Mouse (Mus musculus): ENCODE results near the gene Slc36a4. TPM values are rescaled to one million over a fixed set of nuclear protein-coding genes. Genes with fewer than 3 reads are reported as not detected.

Gene Slc36a4
- 60.1 and 74.4 TPM in 2 replicates for total RNA-seq (2014; rRNA removed)
- polyA plus RNA-seq (2015; fragmentation: Nextera tagmentation; extraction: Ambion mirVana) = 34.4 and 36.9 TPM in 2 replicates

DNA sequence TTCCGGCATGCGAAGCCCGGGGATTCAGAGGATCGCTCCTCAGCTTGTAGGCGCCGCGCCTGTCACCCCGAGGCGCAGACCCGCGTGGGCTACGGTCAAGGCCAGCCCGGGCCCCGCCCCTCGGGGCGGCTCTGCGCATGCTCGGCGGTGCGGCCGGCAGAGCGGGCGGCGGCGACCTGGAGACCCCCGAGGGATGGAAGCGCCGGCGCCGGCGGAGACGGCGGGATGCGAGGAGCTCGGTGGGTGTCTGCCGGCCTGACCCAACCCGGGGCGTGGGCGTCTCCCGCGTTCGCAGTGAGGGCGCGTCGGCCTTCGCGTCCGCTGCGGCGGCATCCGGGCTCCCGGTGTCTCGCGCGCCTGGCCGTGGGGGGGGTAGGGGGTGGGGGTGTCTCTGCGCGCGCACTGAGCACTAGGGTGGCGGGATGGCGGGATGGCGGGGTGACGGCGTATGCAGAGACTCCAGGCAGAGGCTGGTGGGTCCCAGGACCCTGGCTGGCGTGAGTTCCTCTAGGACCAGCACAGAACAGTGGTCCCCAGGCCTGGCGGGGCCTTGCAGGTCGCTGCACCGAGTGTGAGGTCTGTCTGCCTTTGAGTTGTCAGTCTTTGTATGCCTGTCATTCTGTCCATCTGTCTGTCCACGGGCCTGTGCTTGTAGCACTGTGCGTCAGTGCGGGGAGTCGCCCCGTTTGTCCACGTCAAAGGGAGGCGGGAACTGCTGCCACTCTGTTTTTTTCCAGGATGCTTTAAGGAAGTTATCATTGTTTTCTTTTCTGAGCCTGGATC, at the start of gene Slc36a4:
Gene Slc36a4, plus strand, starts transcription at position 140 of the 783 bp plus-strand sequence.
- Histone ChIP-seq H3K9ac (replicated peaks; ENCODE audit: low read length, poor library complexity, severe bottlenecking) (peak within 1 kb of the TSS; percentile 87), H3K9me3 (ENCODE audit: low read length) (no peaks in the 10 kb centered on the region), H3K27me3 (ENCODE audit: insufficient read depth, low read length) (no peaks in the 10 kb centered on the region), H3K4me2 (ENCODE audit: low read depth, low read length, poor library complexity, severe bottlenecking) (peak within 1 kb of the TSS; percentile 83), H3K4me1 (ENCODE audit: insufficient read depth, low read length) (peaks cover 9% of the 10 kb centered on the region; the same call in 1 of the 2 replicates), H3K27ac (ENCODE audit: low read depth, low read length) (peak within 1 kb of the TSS; percentile 91), H3K4me3 (ENCODE audit: low read depth, low read length) (peak within 1 kb of the TSS; percentile 70), H3K36me3 (ENCODE audit: insufficient read depth, low read length) (no peaks in the 10 kb centered on the region)
- TF ChIP-seq CTCF (IDR thresholded peaks at IDR 0.05) = no peak
- peak; percentile 77 for DNase-seq (ENCODE audit: low spot score)
- ATAC-seq (ENCODE audit: low FRiP score) = peak; percentile 92
- under 1% methylated on average over 72 of the region's 75 CpGs for WGBS

DNA sequence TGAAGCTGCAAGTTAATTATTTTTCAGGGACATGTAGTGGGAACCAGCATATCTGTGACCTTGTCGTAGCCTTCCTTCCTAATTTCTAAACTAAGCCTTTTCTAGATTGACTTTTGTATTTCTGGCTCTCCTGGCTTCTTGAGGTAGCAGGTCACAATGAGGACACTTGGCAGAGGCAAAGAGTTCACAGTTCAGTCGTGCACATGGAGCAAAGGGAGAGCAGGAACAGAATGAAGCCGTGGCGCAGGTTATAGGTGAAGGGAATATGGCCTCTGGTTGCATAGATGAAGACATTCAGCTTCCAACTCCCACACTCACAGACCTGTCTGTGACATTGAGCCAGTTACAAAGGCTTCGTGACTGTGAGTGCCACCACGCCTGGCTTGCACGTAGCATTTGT, 44.9 kb upstream of the Slc36a4 start:
- 86% methylated on average over 7 of the region's 7 CpGs for WGBS
- TF ChIP-seq CTCF (IDR thresholded peaks at IDR 0.05) = no peak
- H3K4me1 ChIP-seq (ENCODE audit: insufficient read depth, low read length) = no peaks in the 10 kb centered on the region
- H3K4me3 ChIP-seq (ENCODE audit: low read depth, low read length) = no peak overlapping the region
- no peak overlapping the region for H3K27ac ChIP-seq (ENCODE audit: low read depth, low read length)
- H3K9me3 ChIP-seq (ENCODE audit: low read length) = no peaks in the 10 kb centered on the region
- no peaks in the 10 kb centered on the region for H3K27me3 ChIP-seq (ENCODE audit: insufficient read depth, low read length)
- H3K36me3 ChIP-seq (ENCODE audit: insufficient read depth, low read length) = no peaks in the 10 kb centered on the region
- no peak overlapping the region for H3K9ac ChIP-seq (replicated peaks; ENCODE audit: low read length, poor library complexity, severe bottlenecking)
- no peak for DNase-seq (ENCODE audit: low spot score)
- ATAC-seq (ENCODE audit: low FRiP score) = no peak
- H3K4me2 ChIP-seq (ENCODE audit: low read depth, low read length, poor library complexity, severe bottlenecking) = no peak overlapping the region

DNA sequence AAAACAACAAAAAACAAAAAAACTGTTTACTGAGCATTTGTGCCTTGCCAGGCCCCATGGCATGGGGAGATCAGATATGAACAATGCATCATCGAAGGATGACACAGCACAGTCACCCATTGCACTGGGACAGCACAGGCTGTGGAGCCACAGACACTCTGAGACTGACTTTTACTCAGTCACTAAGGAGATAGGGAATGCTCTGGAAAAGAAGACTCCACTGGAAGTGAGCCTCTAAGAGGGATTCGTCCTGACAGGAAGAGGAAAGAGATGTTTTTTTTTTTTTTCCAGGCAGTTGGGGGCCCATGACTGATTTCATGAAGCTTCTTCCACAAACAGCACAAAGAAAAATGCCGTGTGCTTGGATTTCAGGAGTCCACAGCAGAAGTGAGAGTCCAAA, 40.1 kb upstream of the Slc36a4 start:
- Histone ChIP-seq H3K9me3 (ENCODE audit: low read length) (no peaks in the 10 kb centered on the region), H3K27ac (ENCODE audit: low read depth, low read length) (no peak overlapping the region), H3K9ac (replicated peaks; ENCODE audit: low read length, poor library complexity, severe bottlenecking) (no peak overlapping the region), H3K4me3 (ENCODE audit: low read depth, low read length) (no peak overlapping the region), H3K36me3 (ENCODE audit: insufficient read depth, low read length) (no peaks in the 10 kb centered on the region), H3K4me1 (ENCODE audit: insufficient read depth, low read length) (no peaks in the 10 kb centered on the region), H3K27me3 (ENCODE audit: insufficient read depth, low read length) (no peaks in the 10 kb centered on the region), H3K4me2 (ENCODE audit: low read depth, low read length, poor library complexity, severe bottlenecking) (no peak overlapping the region)
- WGBS = 69% methylated on average over 3 of the region's 3 CpGs
- no peak for TF ChIP-seq CTCF (IDR thresholded peaks at IDR 0.05)
- DNase-seq (ENCODE audit: low spot score) = no peak
- ATAC-seq (ENCODE audit: low FRiP score) = no peak

GRCm38 (mm10) chr9:15670002-15670527, 39.5 kb upstream of the Slc36a4 start:
- Histone ChIP-seq H3K36me3 (ENCODE audit: insufficient read depth, low read length) (no peaks in the 10 kb centered on the region), H3K27ac (ENCODE audit: low read depth, low read length) (no peak overlapping the region), H3K9ac (replicated peaks; ENCODE audit: low read length, poor library complexity, severe bottlenecking) (no peak overlapping the region), H3K4me1 (ENCODE audit: insufficient read depth, low read length) (no peaks in the 10 kb centered on the region), H3K4me3 (ENCODE audit: low read depth, low read length) (no peak overlapping the region), H3K4me2 (ENCODE audit: low read depth, low read length, poor library complexity, severe bottlenecking) (no peak overlapping the region), H3K27me3 (ENCODE audit: insufficient read depth, low read length) (no peaks in the 10 kb centered on the region), H3K9me3 (ENCODE audit: low read length) (no peaks in the 10 kb centered on the region)
- no peak for DNase-seq (ENCODE audit: low spot score)
- TF ChIP-seq CTCF (IDR thresholded peaks at IDR 0.05) = no peak
- no peak for ATAC-seq (ENCODE audit: low FRiP score)
- WGBS = 44% methylated on average over 5 of the region's 5 CpGs

DNA sequence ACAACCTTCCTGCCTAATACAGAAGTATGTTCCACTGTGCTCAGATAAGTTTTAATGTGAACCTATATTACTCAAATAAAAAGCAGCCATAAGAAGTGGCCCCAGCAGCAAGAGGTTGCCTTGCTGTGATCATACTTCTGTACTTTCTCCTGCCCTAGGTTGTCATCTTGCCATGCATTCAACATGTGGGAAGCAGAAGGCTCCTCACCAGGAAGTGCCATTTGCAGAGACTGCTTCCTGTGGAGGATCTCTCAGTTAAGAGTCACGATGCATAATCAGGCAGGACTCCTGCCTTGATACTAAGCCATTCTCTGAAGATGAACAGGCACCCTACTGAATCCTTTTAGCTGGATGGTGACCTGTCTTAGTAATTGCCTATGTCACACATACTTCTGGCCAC, 37.3 kb upstream of the Slc36a4 start:
- ATAC-seq (ENCODE audit: low FRiP score) = no peak
- Histone ChIP-seq H3K27me3 (ENCODE audit: insufficient read depth, low read length) (no peaks in the 10 kb centered on the region), H3K9me3 (ENCODE audit: low read length) (no peaks in the 10 kb centered on the region), H3K4me1 (ENCODE audit: insufficient read depth, low read length) (no peaks in the 10 kb centered on the region), H3K9ac (replicated peaks; ENCODE audit: low read length, poor library complexity, severe bottlenecking) (no peak overlapping the region), H3K4me2 (ENCODE audit: low read depth, low read length, poor library complexity, severe bottlenecking) (no peak overlapping the region), H3K36me3 (ENCODE audit: insufficient read depth, low read length) (no peaks in the 10 kb centered on the region), H3K27ac (ENCODE audit: low read depth, low read length) (no peak overlapping the region), H3K4me3 (ENCODE audit: low read depth, low read length) (no peak overlapping the region)
- no peak for DNase-seq (ENCODE audit: low spot score)
- 59% methylated on average over 1 of the region's 1 CpGs for WGBS
- TF ChIP-seq CTCF (IDR thresholded peaks at IDR 0.05) = no peak

DNA sequence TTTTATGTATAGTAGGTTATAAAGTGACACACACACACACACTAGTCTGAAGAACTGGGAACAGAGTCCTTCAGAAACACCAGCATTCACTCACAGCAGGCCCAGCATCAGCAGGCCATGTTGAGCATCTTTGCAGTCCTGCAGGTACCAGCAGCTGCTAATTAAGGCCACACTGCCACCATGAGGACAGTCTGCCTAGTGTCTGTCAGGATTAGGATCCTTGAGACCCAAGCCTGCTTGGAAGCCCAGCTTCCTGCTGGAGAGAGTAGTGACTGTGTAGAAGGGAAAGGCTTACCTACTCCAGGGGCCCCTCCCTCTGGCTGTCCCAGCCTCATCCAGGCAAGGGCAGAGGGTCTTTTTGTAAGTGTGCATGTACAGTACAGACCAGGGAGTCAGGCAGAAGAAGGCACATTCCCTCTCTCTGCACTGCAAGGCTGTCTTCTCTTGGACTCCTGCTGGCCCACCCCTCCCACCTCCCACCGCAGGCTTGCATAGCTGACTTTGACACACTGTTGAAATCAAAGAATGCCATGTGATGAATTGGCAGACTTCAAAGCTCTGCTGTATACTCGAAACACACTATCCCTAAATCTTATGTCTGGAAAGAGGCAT, 27.6 kb upstream of the Slc36a4 start:
- H3K4me1 ChIP-seq (ENCODE audit: insufficient read depth, low read length) = no peaks in the 10 kb centered on the region
- no peaks in the 10 kb centered on the region for H3K9me3 ChIP-seq (ENCODE audit: low read length)
- peak; percentile 97 for TF ChIP-seq CTCF (IDR thresholded peaks at IDR 0.05)
- no peak overlapping the region for H3K9ac ChIP-seq (replicated peaks; ENCODE audit: low read length, poor library complexity, severe bottlenecking)
- no peaks in the 10 kb centered on the region for H3K27me3 ChIP-seq (ENCODE audit: insufficient read depth, low read length)
- 37% methylated on average over 2 of the region's 2 CpGs for WGBS
- no peak overlapping the region for H3K4me3 ChIP-seq (ENCODE audit: low read depth, low read length)
- DNase-seq (ENCODE audit: low spot score) (peak; percentile 93), ATAC-seq (ENCODE audit: low FRiP score) (peak; percentile 93)
- H3K27ac ChIP-seq (ENCODE audit: low read depth, low read length) = no peak overlapping the region
- no peaks in the 10 kb centered on the region for H3K36me3 ChIP-seq (ENCODE audit: insufficient read depth, low read length)
- no peak overlapping the region for H3K4me2 ChIP-seq (ENCODE audit: low read depth, low read length, poor library complexity, severe bottlenecking)
